Mouse (Mus musculus) layer of hippocampus, adult 2 months (tissue): ENCODE measurements around the gene Zfc3h1. TPM values are rescaled to one million over a fixed set of nuclear protein-coding genes. Genes with fewer than 3 reads are reported as not detected.

Experiments
- DNase-seq, 2 experiments: peaks; one replicate each; pipeline ENCODE4 v3.0.0; 2022; ENCODE audit warnings: low spot score in 2 of 2
- H3K27ac ChIP-seq: fragments of 200-600 bp; 2 replicates; pipeline ENCODE4 v1.8.1; 2022
- H3K4me3 ChIP-seq: fragments of 200-600 bp; 2 replicates; pipeline ENCODE4 v1.8.1; 2022; ENCODE audit warnings: mild to moderate bottlenecking
- CTCF ChIP-seq: fragments of 200-600 bp; conservative IDR thresholded peaks from 2 replicates; pipeline ENCODE4 v1.8.1; 2022; ENCODE audit warnings: antibody characterized with exemption, mild to moderate bottlenecking, moderate library complexity
- long read RNA-seq, 2 experiments: library from polyadenylated mRNA; stranded (forward); transcript quantifications; one replicate each; pipeline ENCODE4 v2.0.0; 2021; ENCODE audit warnings: borderline mapping rate in 2 of 2
- total RNA-seq, 2 experiments: library from RNA; stranded (reverse); gene quantifications; 2 replicates each; pipeline ENCODE4 v1.2.3; 2021

The Zfc3h1 gene
- 10 to 100 TPM; 51.9 to 54.9 TPM for total RNA-seq
- long read RNA-seq, experiment 1, full-length matches to known transcripts = 6 of 12 reads
- long read RNA-seq, experiment 1, partial matches to known transcripts = 2 of 12 reads
- long read RNA-seq, experiment 1, other reads (novel, unspliced or antisense) = 4 of 12 reads
- long read RNA-seq, experiment 2, full-length matches to known transcripts = 5 of 10 reads
- long read RNA-seq, experiment 2, partial matches to known transcripts = 1 of 10 reads
- long read RNA-seq, experiment 2, other reads (novel, unspliced or antisense) = 4 of 10 reads

GRCm38 (mm10) chr10:115384221-115385017 lies at the start of gene Zfc3h1, which contains the start of gene Thap2:
Gene Zfc3h1 (plus strand): TSS chr10:115384959.
Gene Thap2 (minus strand): TSS chr10:115384443.
- DNase-seq = peak; percentile 98 to 99
- Histone ChIP-seq H3K4me3 (peak within 1 kb of the TSS; percentile 85), H3K27ac (peak within 1 kb of the TSS; percentile 97)
- peak; percentile 82 for TF ChIP-seq CTCF

DNA sequence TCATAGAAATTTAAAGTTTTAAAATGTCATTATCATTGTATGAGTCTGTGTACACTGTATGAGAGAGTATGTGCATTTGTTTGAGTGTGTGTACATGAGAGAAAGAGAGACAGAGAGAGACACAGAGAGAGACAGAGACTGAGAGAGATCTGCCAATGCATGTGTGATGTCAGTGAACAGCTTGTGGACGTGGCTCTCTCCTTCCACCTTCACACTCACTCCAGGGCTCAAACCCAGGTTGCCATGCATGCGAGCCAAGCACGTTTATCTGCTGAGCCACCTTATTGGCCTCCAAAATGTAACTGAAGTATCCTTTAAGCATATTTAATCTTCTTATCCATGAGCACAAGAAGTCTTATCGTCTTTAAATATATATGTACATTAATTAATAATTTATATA lies 47.9 kb upstream of the Zfc3h1 start:
- H3K27ac ChIP-seq = no peak overlapping the region
- no peak for TF ChIP-seq CTCF
- no peak overlapping the region for H3K4me3 ChIP-seq
- DNase-seq = no peak

GRCm38 (mm10) chr10:115339820-115340328 lies 44.9 kb upstream of the Zfc3h1 start:
- no peak for DNase-seq
- no peak overlapping the region for H3K27ac ChIP-seq
- no peak for TF ChIP-seq CTCF
- no peak overlapping the region for H3K4me3 ChIP-seq

GRCm38 (mm10) chr10:115342771-115343425 lies 41.9 kb upstream of the Zfc3h1 start:
- no peak for DNase-seq
- no peak overlapping the region for H3K27ac ChIP-seq
- no peak overlapping the region for H3K4me3 ChIP-seq
- TF ChIP-seq CTCF = no peak

DNA sequence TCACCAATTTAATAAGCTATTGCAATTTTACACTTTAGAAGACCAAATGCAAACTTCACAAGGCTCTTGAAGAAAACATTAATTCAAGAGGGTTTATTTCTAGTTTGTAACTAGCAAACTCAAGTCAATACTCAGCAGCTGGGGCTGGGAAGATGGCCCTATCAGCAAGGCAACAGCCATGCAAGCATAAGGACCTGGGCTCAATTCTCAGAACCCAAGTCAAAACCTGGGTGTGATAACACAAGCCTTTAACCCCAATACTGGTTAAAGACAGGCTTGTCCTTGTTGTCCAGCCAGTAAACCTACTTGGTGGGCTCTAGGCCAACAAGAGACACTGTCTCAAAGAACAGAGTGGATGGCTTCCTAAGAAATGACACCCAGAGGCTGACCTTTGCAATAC lies 38.3 kb upstream of the Zfc3h1 start:
- H3K27ac ChIP-seq = no peak overlapping the region
- H3K4me3 ChIP-seq = no peak overlapping the region
- no peak for DNase-seq
- no peak for TF ChIP-seq CTCF

DNA sequence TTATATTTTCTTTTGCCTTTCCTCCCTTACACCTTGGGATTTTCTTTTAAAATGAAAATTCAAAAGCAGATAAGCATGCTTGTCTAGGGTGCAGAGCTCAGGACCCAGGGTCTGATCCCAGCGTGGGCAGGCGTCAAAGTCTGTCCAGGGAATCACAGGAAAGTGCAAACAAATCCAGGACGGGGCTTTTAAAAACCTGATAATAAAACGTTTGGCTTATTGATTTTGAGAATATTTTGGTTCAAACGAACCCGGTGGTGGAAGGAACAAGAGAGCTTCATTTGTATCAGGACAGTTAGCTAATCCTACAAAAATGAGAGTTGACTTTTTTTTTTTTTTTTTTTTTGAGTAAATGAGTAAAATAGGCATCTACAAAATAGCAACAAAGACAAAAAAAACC lies 36.6 kb upstream of the Zfc3h1 start:
- DNase-seq = no peak
- no peak for TF ChIP-seq CTCF
- Histone ChIP-seq H3K27ac (no peak overlapping the region), H3K4me3 (no peak overlapping the region)

- DNase-seq = no peak
- Histone ChIP-seq H3K27ac (no peak overlapping the region), H3K4me3 (no peak overlapping the region)
- TF ChIP-seq CTCF = no peak
Observed at GRCm38 (mm10) chr10:115349029-115349428, 35.7 kb upstream of the Zfc3h1 start.

GRCm38 (mm10) chr10:115349509-115349908 lies 35.2 kb upstream of the Zfc3h1 start:
- no peak for DNase-seq
- no peak overlapping the region for H3K4me3 ChIP-seq
- H3K27ac ChIP-seq = no peak overlapping the region
- TF ChIP-seq CTCF = no peak

DNA sequence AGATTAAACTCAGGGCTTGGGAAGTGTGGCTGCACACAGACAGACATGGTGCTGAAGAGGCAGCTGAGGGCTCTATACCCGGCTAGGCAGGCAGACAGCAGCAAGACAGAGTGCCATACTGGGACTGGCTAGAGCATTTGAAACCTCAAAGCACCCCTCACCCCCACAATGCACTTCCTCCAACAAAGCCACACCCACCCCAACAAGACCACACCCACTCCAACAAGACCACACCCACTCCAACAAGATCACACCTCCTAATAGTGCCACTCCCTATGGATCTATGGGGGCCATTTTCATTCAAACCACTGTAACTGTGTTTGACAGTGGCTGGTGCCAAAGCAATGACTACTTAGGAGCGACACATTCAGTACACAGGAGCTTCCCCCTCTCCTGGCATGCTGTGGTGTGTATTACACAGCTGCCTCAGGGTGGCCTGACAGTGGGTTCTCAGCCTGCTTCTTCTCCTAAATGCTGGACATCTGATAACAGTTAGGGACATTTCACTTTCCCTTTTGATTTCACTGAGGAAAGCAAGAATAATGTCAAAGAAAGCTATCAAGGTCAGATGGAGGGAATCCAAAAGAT lies 33.9 kb upstream of the Zfc3h1 start:
- H3K4me3 ChIP-seq = no peak overlapping the region
- TF ChIP-seq CTCF = no peak
- DNase-seq = no peak
- H3K27ac ChIP-seq = no peak overlapping the region

- DNase-seq = no peak
- Histone ChIP-seq H3K4me3 (no peak overlapping the region), H3K27ac (no peak overlapping the region)
- no peak for TF ChIP-seq CTCF
Observed at GRCm38 (mm10) chr10:115354553-115354952, 30.2 kb upstream of the Zfc3h1 start.

DNA sequence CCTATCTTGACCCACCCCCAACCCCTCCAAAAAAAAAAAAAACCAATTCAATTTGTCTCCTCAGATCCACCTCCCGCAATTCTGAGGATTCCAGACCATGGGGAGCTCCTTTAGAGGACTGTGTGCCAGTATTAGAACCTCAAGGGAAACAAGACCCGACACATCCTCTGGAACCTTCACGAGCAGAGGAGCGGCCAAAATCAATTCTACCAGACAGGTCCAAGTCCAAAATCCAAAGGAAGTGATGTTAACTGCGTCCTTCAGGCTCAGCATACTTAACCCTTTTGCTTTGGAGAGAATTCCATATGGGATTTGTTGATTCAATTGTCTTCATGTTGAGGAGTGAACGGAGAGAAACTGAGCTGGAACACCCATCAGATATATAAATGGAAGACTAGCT lies 29.7 kb upstream of the Zfc3h1 start:
- Histone ChIP-seq H3K27ac (no peak overlapping the region), H3K4me3 (no peak overlapping the region)
- no peak for DNase-seq
- no peak for TF ChIP-seq CTCF

DNA sequence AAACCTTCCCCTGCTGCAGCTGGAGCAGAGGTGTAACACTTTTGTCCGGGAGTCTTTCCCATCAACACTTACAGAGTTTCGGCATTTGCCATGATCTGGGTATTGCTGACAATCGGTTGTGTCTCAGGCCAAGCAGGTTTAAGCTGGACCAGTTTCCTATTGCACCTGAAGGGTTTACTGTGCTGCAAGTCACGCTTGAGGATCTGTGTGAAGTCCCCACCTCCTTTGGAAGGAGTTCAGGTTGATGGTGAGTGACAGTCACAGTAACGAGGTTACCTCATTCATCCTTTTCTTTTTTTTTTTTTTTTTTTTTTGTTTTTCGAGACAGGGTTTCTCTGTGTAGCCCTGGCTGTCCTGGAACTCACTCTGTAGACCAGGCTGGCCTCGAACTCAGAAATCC lies 28.7 kb upstream of the Zfc3h1 start:
- DNase-seq = no peak
- TF ChIP-seq CTCF = no peak
- Histone ChIP-seq H3K4me3 (no peak overlapping the region), H3K27ac (no peak overlapping the region)

GRCm38 (mm10) chr10:115358216-115358919 lies 26.4 kb upstream of the Zfc3h1 start:
- TF ChIP-seq CTCF = no peak
- no peak for DNase-seq
- no peak overlapping the region for H3K4me3 ChIP-seq
- H3K27ac ChIP-seq = no peak overlapping the region
